Mouse (Mus musculus) gonadal fat pad, adult 2 months (tissue): ENCODE measurements around the gene Smarcad1. TPM values are rescaled to one million over a fixed set of nuclear protein-coding genes. Genes with fewer than 3 reads are reported as not detected.
"Not testable (repeated sequence)": the region's sequence is repeated elsewhere in the genome, so short reads cannot be mapped to it uniquely, and the experiment has no call there.

Experiments used
- DNase-seq: peaks from one replicate; pipeline ENCODE4 v3.0.0-alpha.2; 2012; ENCODE audit warnings: low read depth
- polyA plus RNA-seq: library from polyadenylated mRNA; depleted of rRNA; stranded (reverse); fragments of >200 nt; gene quantifications from 2 replicates; pipeline ENCODE4 v1.2.3, GENCODE M21; 2012; rRNA removed

Gene Smarcad1
- 15.6 and 17.6 TPM in 2 replicates for polyA plus RNA-seq

- peak; percentile 56 for DNase-seq
Observed at GRCm38 (mm10) chr6:65042491-65043171, at the start of gene Smarcad1. Gene Smarcad1, plus strand, starts transcription at chr6:65042583.

GRCm38 (mm10) chr6:64996824-64997421 lies 45.5 kb upstream of the Smarcad1 start:
- DNase-seq = no peak

DNA sequence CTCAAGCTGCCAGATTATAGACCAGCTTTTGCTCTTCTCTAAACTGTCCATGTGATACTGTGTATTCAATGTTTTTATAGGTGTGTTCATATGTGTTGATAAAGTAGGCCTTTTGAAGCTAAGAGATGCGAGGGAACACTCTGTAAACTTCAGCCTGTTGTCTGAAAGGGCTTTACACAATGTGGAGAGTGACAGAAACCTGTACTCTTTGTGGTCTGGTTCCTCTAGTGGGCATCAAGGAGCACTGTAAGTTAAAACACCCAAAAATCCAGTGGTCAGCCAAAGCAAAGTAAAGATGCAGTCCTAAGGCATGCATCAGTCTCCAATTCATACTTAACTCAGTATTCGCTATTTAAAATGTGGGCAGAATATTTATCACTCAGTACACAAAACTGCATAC lies 44.6 kb upstream of the Smarcad1 start:
- DNase-seq = no peak

- not testable (repeated sequence) for DNase-seq
Observed at GRCm38 (mm10) chr6:65000757-65001156, 41.6 kb upstream of the Smarcad1 start.

DNA sequence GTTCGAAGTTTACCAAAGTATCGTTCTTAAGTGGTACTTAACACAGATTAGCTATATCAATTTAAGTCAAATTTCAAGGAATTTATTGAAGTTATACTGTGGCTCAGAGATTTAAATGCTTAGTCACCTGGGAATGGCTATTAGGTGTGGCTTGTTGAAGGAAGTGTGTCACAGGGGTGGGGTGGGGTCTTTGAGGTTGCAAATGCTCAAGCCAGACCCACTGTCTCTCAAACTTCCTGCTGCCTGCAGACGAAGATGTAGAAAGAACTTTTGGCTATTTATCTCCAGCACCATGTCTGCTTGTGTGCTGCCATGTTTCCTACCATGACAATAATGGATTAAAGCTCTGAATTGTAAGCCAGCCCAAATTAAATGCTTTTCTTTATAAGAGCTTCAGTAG lies 40.2 kb upstream of the Smarcad1 start:
- no peak for DNase-seq

DNA sequence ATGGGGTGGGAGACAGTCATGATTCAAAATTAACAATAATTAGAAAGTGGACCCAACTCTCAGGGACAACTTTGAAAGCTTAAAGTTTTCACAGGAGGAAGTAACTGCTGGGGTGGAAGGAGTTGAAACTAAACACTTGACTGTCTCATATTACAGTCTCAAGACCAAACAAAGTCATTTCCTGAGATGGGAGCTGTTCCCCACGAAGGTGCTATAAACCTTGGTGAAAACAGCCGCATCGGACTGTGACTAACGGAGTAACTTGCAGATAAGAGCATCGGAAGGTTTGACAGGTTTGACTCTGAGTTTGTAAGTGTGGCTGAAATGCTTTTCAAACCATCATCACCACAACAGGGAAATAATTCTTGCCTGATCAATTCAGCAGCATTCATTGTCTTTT lies 33.5 kb upstream of the Smarcad1 start:
- no peak for DNase-seq

GRCm38 (mm10) chr6:65011444-65011990 lies 30.9 kb upstream of the Smarcad1 start:
- no peak for DNase-seq

DNA sequence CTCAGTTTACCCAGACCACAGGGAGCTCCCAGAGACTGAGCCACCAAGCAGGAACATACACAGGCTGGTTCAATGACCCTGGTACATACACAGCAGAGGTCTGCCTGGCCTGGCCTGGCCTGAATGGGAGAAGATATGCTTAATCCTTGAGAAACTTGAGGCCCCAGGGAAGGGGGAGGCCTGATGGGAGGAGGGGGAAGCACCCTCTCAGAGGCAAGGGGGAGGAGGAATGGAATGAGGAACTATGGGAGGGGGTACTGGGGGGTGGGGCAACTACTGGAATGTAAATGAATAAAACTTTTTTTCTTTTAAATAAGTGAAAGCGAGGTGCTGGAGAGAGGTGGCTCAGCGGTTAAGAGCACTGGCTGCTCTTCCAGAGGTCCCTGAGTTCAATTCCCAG lies 30.2 kb upstream of the Smarcad1 start:
- DNase-seq = no peak

GRCm38 (mm10) chr6:65017566-65017965 lies 24.8 kb upstream of the Smarcad1 start:
- DNase-seq = no peak

DNA sequence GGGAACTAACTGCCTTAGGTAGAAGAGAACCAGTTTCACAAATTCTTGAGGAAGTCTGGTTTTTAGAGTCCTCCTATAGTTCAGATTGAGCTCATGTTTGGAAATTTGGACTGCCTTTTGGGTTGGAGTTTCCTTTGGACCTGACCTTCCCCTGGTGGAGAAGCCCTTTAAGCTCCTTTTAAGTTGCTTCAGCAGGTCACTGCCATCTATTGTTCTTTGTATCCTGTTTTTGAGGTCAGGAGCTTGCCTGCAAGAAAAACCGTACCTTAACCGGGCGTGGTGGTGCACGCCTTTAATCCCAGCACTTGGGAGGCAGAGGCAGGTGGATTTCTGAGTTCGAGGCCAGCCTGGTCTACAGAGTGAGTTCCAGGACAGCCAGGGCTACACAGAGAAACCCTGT lies 23.4 kb upstream of the Smarcad1 start:
- DNase-seq = not testable (repeated sequence)

DNA sequence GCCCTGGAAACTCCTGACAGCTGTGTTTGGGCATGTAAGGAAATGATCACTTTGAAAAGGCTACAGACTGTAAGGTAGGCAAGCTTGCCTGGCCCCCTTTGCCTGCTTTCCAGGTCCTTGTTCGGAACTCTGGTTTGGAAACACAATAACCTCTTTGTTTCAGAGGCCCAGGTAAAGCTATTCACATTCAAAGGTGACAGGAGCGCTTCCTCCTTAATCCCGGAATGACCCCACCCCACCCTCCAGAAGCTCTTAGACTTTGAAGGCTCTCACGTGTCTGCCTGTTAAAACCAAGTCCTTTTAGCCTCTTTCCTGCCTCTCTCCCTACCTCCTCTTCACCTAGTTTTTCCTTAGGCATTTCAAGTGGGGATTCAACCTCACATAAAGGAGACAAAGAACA lies 20.5 kb upstream of the Smarcad1 start:
- DNase-seq = no peak

- DNase-seq = no peak
Observed at GRCm38 (mm10) chr6:65023053-65023452, 19.3 kb upstream of the Smarcad1 start.

DNA sequence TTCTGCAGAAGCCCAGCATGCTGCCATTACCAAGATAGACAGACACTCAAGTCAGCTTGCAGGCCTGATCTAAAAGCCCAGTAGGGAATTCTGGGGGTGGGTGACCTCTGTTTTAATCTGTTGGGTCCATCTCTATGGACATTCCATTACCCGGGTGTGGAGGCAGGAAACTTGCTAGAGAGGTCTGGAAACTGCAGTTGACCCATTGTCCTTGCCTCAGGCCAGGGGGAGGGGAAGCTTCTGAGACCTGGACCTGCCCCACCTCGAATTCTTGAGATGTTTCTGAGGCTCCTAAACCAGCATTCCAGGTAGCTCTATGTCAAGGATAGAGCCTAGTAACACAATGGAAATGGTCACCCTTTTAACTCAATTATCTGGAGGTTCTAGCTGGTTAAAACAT lies 17.7 kb upstream of the Smarcad1 start:
- DNase-seq = no peak

GRCm38 (mm10) chr6:65025130-65025529 lies 17.3 kb upstream of the Smarcad1 start:
- DNase-seq = no peak

DNA sequence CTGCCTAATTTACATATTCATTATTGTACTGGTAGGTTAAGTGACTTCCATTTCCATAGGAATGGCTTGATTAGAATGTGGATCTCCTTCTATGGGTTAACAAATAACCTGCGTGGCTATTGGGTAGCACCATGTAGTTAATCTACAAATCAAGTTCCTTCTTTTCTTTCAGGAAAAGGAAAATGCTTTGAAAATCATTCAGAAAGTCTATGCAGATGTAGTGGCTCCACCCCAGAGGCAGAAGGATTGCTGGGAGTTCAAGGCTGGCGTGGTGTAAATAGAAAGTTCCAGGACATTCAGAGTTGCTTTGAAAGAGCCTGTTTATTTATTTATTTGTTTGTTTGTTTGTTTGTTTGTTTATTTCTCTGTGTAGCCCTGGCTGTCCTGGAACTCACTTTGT lies 7.7 kb upstream of the Smarcad1 start:
- no peak for DNase-seq

DNA sequence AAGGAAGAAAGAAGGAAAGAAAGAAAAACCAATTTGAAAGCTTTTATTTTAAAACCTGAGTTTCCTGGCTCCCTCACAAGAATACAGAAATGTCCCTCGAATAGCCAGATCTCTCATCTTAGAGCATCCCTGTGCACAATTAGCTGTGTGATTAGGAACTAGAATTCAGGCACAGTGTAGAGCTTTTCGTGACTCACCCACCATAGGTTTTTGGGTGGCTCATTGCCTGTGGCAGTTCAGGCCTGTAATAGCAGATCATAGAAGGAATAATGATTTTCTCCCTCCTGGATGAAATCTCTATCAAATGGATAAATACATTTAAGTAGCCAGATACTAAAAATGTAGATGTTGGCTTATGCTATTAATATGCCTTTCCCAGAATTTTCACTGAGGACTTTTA lies 6.9 kb upstream of the Smarcad1 start:
- no peak for DNase-seq

DNA sequence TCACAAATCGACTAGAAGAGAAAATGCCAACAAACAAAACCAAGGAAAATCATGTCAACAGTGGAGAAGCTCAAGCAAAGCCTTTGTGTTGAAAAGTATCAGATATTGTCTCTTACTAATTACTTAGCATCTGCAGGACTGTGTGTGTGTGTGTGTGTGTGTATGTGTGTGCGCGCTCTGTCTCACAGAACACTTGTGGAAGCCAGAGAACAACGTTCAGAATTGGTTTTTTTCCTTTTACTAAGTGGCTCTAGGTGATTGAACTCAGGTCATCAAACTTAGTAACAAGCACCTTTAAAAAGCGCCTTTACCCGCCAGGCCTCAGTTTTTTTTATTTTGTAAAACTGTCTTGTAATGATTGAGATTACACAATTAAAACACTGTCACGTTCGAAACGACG lies 451 bp upstream of the Smarcad1 start:
- DNase-seq = no peak

GRCm38 (mm10) chr6:65043241-65043640 lies 858 bp downstream of the Smarcad1 start:
- DNase-seq = no peak

DNA sequence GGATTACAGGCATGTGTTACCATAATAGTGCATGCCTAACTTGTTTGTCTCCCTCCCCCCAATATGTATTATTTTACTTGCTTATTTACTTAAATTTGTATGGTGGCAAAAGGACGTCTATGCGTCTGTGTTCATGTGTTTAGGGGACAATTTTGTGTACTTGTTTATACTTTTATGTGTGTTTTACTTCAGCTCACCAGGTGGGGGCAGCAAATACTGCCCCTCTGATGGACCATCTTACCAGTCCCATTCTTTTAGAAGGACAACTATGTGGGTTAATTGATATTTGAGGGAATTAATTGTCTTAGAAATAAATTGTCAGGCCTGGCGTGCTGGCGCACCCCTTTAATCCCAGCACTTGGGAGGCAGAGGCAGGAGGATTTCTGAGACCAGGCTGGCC lies 6.7 kb downstream of the Smarcad1 start:
- DNase-seq = no peak

GRCm38 (mm10) chr6:65056620-65057019 lies 14.2 kb downstream of the Smarcad1 start:
- no peak for DNase-seq

GRCm38 (mm10) chr6:65057137-65057536 lies 14.8 kb downstream of the Smarcad1 start:
- not testable (repeated sequence) for DNase-seq

DNA sequence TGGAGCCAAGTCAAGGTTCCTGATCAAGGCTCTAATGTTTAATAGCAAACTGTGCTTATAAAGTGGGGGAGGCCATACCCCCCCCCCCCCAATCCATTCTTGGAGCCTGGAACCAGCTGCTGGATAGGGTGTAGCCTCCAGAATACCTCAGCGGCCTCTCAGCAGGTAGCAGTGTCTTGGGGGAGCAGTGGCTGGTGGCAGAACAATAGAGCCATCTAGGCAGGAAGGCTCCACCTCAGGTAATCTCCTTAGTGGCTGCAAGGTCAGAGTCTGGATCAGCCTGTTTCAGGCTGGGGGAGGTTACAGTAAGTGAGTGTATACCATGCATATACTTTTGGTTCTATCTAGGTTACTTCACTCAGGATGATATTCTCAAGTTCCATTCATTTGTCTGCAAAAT lies 18.7 kb downstream of the Smarcad1 start:
- DNase-seq = no peak

DNA sequence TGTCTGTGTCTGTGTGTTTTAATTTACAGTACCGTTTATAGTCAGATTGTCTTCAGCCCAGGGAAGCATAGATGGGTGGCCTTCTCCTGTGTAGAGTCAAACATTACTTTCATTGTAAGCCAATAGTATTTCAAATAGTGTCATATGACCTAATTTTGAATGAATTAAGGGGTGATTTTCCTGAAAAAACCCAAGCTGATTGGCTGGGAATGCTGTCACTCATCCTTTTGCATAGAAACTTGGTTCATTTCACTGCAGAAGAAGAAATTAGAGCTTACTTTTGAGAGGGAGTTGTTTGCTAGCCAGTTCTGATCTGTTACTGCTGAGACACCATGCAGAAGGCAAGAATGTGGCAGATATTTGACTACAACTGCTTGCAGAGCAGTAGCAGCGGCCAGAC lies 32.8 kb downstream of the Smarcad1 start:
- no peak for DNase-seq
